Mouse (Mus musculus): ENCODE results near the gene Nit1.

DNA sequence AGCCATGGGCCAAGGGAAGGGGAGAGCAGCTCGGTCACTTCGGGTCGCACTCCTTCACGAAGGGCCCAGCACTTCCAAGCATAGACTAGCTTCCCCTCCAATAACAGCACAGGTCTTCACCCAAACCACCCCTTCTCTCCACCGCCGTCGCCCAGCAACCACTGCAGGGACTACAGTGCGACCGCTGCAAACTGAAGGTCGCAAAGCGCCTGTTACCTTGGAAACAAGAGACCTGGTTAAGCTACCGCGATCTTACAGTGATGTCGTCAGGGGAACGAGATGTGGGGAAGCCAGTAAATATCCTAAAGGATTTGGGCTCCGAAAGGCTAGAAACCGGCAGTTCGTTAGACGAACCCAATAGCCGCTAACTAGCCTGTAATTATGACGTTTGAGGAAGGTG, 15.2 kb upstream of the Nit1 start, which contains the start of gene Klhdc9:
- TF ChIP-seq CTCF (IDR thresholded peaks at IDR 0.05; ENCODE audit: low read depth) = no peak
- no peak for TF ChIP-seq EP300 (IDR thresholded peaks at IDR 0.05; ENCODE audit: low read depth)
